Mouse (Mus musculus) neural tube, embryonic 11.5 days (tissue): Measurements from ENCODE around the gene Smarcb1. TPM values are rescaled to one million over a fixed set of nuclear protein-coding genes. Genes with fewer than 3 reads are reported as not detected.

Experiments used
- ATAC-seq: fragments of 200-750 bp; cut with Nextera tagmentation; 2 replicates; pipeline ENCODE4 v1.8.0; 2017; ENCODE audit warnings: moderate number of reproducible peaks, mild to moderate bottlenecking, moderate TSS enrichment, moderate library complexity; ENCODE audit not compliant: insufficient read depth, low FRiP score, low TSS enrichment
- DNase-seq: peaks from one replicate; pipeline ENCODE4 v3.0.0-alpha.2; 2015; ENCODE audit warnings: low spot score
- H3K27ac ChIP-seq: fragments of 300-500 bp; sonication (generic); 2 replicates; pipeline ENCODE4 v1.5.1; 2014; ENCODE audit warnings: low read depth, mild to moderate bottlenecking, low read length
- H3K27me3 ChIP-seq: fragments of 300-500 bp; sonication (generic); 2 replicates; pipeline ENCODE4 v1.6.1; 2014; ENCODE audit warnings: mild to moderate bottlenecking, low read length, mixed read lengths; ENCODE audit not compliant: control insufficient read depth, insufficient read depth
- H3K36me3 ChIP-seq: fragments of 300-500 bp; sonication (generic); 2 replicates; pipeline ENCODE4 v1.6.1; 2014; ENCODE audit warnings: mild to moderate bottlenecking, low read length, moderate library complexity, mixed read lengths; ENCODE audit not compliant: control insufficient read depth, insufficient read depth
- H3K4me1 ChIP-seq: fragments of 300-500 bp; sonication (generic); 2 replicates; pipeline ENCODE4 v1.6.1; 2014; ENCODE audit warnings: low read length, mixed read lengths; ENCODE audit not compliant: control insufficient read depth, insufficient read depth
- H3K4me2 ChIP-seq: fragments of 300-500 bp; sonication (generic); 2 replicates; pipeline ENCODE4 v1.6.1; 2014; ENCODE audit warnings: low read depth, mild to moderate bottlenecking, moderate library complexity
- H3K4me3 ChIP-seq: fragments of 300-500 bp; sonication (generic); 2 replicates; pipeline ENCODE4 v1.5.1; 2014; ENCODE audit warnings: low read depth, low read length
- H3K9ac ChIP-seq: fragments of 300-500 bp; sonication (generic); 2 replicates; pipeline ENCODE4 v1.6.1; 2014; ENCODE audit warnings: mild to moderate bottlenecking, low read length
- H3K9me3 ChIP-seq: fragments of 300-500 bp; sonication (generic); 2 replicates; pipeline ENCODE4 v1.6.1; 2016; ENCODE audit warnings: low read length; ENCODE audit not compliant: control insufficient read depth
- WGBS: fragments of 180-500 bp; shearing (Covaris S2); extraction: QIAGEN DNeasy Blood & Tissue Kit; methylation state at CpG from one replicate; pipeline ENCODE4 v1.1.7; 2014; 5-methylcytosine and 5-hydroxymethylcytosine counted together
- polyA plus RNA-seq: library from polyadenylated mRNA; unstranded; fragments of >200 nt; fragmentation: Nextera tagmentation; extraction: Ambion mirVana; gene quantifications from 2 replicates; pipeline ENCODE4 v1.2.1, GENCODE M21; 2014

Gene Smarcb1
- polyA plus RNA-seq, 1 experiment from 2014 or later, result 294 TPM

DNA sequence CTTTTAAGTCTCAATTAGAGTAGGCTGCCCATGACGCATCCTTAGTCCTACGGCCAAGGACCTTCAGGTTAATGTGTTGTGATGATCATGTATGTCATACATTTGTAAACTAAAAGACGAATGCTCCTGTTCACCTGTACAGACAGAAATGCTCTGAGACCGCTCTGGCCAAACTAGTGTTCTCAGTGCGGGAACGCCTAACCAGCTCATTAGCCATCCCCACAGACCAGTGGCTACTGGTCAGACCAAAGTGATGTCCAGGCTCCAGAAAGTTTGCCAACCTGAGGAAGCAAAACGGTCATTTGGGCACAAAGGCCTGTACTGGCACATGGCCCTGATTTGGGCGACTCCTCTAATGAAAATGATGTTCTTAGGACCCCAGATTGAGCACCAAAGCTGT, 36.7 kb downstream of the Smarcb1 start:
- no peak overlapping the region for H3K4me2 ChIP-seq
- no peaks in the 10 kb centered on the region for H3K4me1 ChIP-seq
- no peak for DNase-seq
- no peaks in the 10 kb centered on the region for H3K27me3 ChIP-seq
- no peak overlapping the region for H3K4me3 ChIP-seq
- no peaks in the 10 kb centered on the region for H3K9me3 ChIP-seq
- WGBS, result 95% methylated on average over 8 of the region's 8 CpGs
- no peak overlapping the region for H3K27ac ChIP-seq
- H3K9ac ChIP-seq, result no peak overlapping the region
- H3K36me3 ChIP-seq, result no peaks in the 10 kb centered on the region
- ATAC-seq, result no peak

GRCm38 (mm10) chr10:75883232-75883552, 38.2 kb downstream of the Smarcb1 start:
- no peak; the same call in 1 of the 2 replicates for ATAC-seq
- Histone ChIP-seq H3K36me3 (no peaks in the 10 kb centered on the region), H3K9ac (no peak overlapping the region), H3K4me2 (peak overlapping the region; percentile 19; the same call in 1 of the 2 replicates), H3K4me3 (no peak overlapping the region), H3K27ac (no peak overlapping the region), H3K27me3 (no peaks in the 10 kb centered on the region), H3K4me1 (no peaks in the 10 kb centered on the region), H3K9me3 (no peaks in the 10 kb centered on the region)
- under 1% methylated on average over 10 of the region's 10 CpGs for WGBS
- DNase-seq, result peak; percentile 75

DNA sequence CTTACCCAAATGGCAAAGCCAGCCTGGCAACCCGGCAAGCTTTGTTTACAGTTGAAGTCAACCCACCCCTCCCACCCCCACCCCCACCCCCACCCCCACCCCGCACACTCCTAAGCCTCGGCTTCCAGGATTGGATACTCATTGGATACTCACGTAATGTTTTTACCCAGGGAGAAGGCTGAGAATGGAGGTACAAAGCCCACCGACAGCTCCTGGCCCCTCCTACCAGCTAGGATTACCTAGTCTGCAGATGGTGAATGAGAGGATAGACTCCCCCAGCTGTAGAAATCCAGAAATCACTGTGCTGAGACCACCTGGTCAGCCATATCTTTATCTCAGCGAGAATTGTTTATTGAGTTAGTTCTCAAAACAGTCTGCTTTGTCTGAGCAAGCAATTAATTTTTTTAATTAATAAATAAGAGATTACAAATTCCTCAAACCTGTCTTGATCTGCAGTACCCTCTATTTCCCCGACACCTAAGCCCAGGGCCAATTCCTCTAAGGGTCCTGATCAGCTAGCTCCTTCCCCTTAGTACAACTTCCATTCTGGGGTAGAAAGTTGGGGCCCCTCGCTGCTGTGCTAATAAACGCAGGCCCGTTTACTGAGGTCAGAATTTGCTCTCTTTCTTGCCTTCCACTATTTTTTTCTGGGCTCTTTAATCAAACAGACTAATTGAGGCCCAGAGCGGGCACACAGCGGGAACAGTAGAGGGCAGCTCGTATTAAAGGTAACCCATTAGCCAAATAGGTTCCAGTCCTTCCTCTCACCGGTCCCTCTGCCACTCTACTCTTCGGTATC, 38.8 kb downstream of the Smarcb1 start:
- DNase-seq, result no peak
- no peaks in the 10 kb centered on the region for H3K27me3 ChIP-seq
- 4% methylated on average over 15 of the region's 15 CpGs for WGBS
- no peak overlapping the region for H3K9ac ChIP-seq
- no peaks in the 10 kb centered on the region for H3K9me3 ChIP-seq
- no peak overlapping the region for H3K4me3 ChIP-seq
- ATAC-seq, result peak; percentile 50; the same call in 1 of the 2 replicates
- peak overlapping the region; percentile 19; the same call in 1 of the 2 replicates for H3K4me2 ChIP-seq
- H3K4me1 ChIP-seq, result no peaks in the 10 kb centered on the region
- H3K27ac ChIP-seq, result no peak overlapping the region
- H3K36me3 ChIP-seq, result no peaks in the 10 kb centered on the region

GRCm38 (mm10) chr10:75881578-75882432, 39.6 kb downstream of the Smarcb1 start:
- Histone ChIP-seq H3K27me3 (no peaks in the 10 kb centered on the region), H3K4me1 (no peaks in the 10 kb centered on the region), H3K36me3 (no peaks in the 10 kb centered on the region), H3K9me3 (no peaks in the 10 kb centered on the region), H3K4me3 (no peak overlapping the region), H3K4me2 (no peak overlapping the region), H3K9ac (no peak overlapping the region), H3K27ac (no peak overlapping the region)
- DNase-seq (no peak), ATAC-seq (no peak)
- WGBS, result 18% methylated on average over 20 of the region's 20 CpGs

DNA sequence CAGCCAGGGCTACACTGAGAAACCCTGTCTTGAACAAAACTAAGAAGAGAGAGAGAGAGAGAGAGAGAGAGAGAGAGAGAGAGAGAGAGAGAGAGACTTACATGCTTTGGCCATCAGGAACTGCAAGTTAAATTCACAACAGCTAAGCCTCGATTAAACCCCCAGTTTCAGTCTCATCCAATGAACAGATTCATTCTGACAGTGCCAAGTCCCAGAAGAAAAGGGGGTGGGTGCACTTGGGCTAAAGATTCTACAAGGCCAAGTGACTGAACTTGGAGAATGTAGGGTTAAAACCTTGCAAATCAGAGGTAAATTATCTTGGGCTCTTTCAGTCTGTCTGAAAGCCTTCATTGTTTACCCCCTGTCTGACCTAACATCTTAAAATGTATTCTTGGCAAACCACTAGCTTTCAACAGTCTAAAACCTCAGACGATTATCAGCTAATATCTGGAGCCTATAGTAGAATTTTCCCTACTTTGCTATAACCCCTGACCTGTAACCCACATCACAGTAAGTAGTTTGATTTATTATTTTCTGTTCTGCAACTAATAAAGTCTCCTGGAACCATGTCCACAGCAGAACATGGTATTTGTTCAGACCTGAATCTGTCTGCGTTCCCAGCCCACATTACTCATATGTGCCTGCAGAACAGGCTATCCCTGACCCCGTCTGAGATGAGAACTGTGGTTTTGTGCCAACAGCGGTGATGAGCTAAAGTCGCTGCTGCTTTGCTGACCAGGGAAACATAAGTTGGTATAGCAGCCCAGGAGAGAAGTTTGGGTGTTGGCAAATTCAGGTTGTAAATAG, 40.4 kb downstream of the Smarcb1 start:
- no peaks in the 10 kb centered on the region for H3K36me3 ChIP-seq
- WGBS, result 75% methylated on average over 6 of the region's 6 CpGs
- no peaks in the 10 kb centered on the region for H3K4me1 ChIP-seq
- no peak overlapping the region for H3K4me3 ChIP-seq
- no peaks in the 10 kb centered on the region for H3K9me3 ChIP-seq
- H3K27ac ChIP-seq, result no peak overlapping the region
- ATAC-seq (no peak), DNase-seq (no peak)
- no peak overlapping the region for H3K9ac ChIP-seq
- H3K27me3 ChIP-seq, result no peaks in the 10 kb centered on the region
- no peak overlapping the region for H3K4me2 ChIP-seq

GRCm38 (mm10) chr10:75880351-75880750, 41.1 kb downstream of the Smarcb1 start:
- Histone ChIP-seq H3K36me3 (no peaks in the 10 kb centered on the region), H3K9ac (no peak overlapping the region), H3K27ac (no peak overlapping the region), H3K27me3 (no peaks in the 10 kb centered on the region), H3K4me3 (no peak overlapping the region), H3K9me3 (no peaks in the 10 kb centered on the region), H3K4me2 (no peak overlapping the region), H3K4me1 (no peaks in the 10 kb centered on the region)
- ATAC-seq, result no peak
- 93% methylated on average over 10 of the region's 10 CpGs for WGBS
- no peak for DNase-seq

- ATAC-seq, result no peak
- peaks cover under 1% of the 10 kb centered on the region; the same call in 1 of the 2 replicates for H3K4me1 ChIP-seq
- WGBS, result 91% methylated on average over 3 of the region's 3 CpGs
- H3K4me3 ChIP-seq, result no peak overlapping the region
- no peak overlapping the region for H3K9ac ChIP-seq
- H3K27me3 ChIP-seq, result no peaks in the 10 kb centered on the region
- no peak overlapping the region for H3K4me2 ChIP-seq
- H3K27ac ChIP-seq, result no peak overlapping the region
- DNase-seq, result no peak
- H3K9me3 ChIP-seq, result no peaks in the 10 kb centered on the region
- H3K36me3 ChIP-seq, result no peaks in the 10 kb centered on the region
These were observed 42.6 kb downstream of the Smarcb1 start for GRCm38 (mm10) chr10:75878836-75879235.

DNA sequence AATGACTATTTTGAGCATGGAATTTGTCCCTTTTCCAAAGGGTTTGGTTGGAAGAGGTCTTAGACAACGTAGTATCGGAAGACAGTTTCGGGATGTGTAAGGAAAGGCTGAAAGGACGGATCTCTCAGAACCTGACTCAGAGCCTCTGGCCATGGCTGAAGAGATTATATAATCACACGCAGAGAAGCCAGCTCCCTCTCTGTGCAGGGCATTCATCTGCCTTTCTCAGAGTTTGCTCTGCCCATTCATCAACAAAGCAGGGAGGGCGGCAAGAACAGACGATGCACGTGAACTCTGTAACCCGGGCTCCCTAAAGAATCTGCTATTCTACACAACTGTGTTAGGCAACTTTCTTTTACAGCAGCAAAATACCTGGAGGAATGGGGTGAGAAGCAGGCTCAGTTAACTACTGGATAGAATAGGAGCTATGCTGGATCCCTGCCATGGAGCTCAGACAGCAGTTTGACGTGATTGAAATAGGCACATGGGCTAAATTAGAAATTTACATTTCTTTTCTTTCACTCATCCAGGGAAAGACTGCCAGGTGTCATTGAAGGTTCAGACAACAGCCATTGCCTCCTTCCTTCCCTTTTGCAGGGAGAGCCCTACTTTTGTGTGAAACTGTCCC, 47.8 kb downstream of the Smarcb1 start:
- Histone ChIP-seq H3K27me3 (no peaks in the 10 kb centered on the region), H3K27ac (peak overlapping the region; percentile 81), H3K4me3 (peak overlapping the region; percentile 20; the same call in 1 of the 2 replicates), H3K9me3 (no peaks in the 10 kb centered on the region), H3K4me1 (peaks cover 7% of the 10 kb centered on the region; the same call in 1 of the 2 replicates), H3K36me3 (no peaks in the 10 kb centered on the region), H3K4me2 (peak overlapping the region; percentile 53), H3K9ac (peak overlapping the region; percentile 44)
- ATAC-seq, result no peak
- peak; percentile 29 for DNase-seq
- 29% methylated on average over 10 of the region's 10 CpGs for WGBS
